Mouse (Mus musculus): ENCODE measurements around the gene Pi16. TPM values are rescaled to one million over a fixed set of nuclear protein-coding genes. Genes with fewer than 3 reads are reported as not detected.
"Not testable (repeated sequence)": the region's sequence is repeated elsewhere in the genome, so short reads cannot be mapped to it uniquely, and the experiment has no call there.

Pi16 gene
- total RNA-seq, 1 experiment, result 0.71 TPM

DNA sequence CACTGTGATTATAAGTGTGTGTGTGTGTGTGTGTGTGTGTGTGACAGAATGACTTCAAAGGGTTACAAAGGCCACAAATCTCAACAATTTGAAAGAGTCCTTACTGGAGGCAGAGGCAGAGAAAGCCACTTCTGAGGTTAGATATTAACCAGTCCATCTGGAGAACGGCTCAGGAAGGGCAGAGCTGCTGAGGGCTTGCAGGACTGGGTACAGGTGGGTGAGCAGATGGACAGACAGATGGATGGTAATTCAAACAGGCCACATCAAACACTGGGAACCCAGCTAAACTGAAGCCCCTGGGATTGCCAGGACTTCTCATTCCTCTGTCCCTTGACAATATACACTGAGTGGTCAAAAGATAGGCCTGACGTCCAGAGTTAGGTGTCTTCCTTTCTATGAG, 31.5 kb downstream of the Pi16 start:
- in situ Hi-C loops (cut with MboI; ENCODE audit: low sequenced_read_pairs in 2 of 2, unreplicated experiment in 2 of 2), result no loop called here

GRCm38 (mm10) chr17:29351056-29351455, 33.6 kb downstream of the Pi16 start:
- in situ Hi-C loops (cut with MboI; ENCODE audit: low sequenced_read_pairs in 2 of 2, unreplicated experiment in 2 of 2); H3K27ac ChIP-seq (ENCODE audit: insufficient read depth, low read depth, low read length, poor library complexity, severe bottlenecking); H3K9me3 ChIP-seq (ENCODE audit: control insufficient read depth, insufficient read depth, low read depth, low read length); H3K9ac ChIP-seq (ENCODE audit: insufficient read depth, low read depth, low read length, poor library complexity, severe bottlenecking); H3K4me3 ChIP-seq (ENCODE audit: insufficient read depth in 1 of 2, low read depth in 1 of 2, low read length in 2 of 2, poor library complexity in 1 of 2, severe bottlenecking in 1 of 2); H3K36me3 ChIP-seq (ENCODE audit: control insufficient read depth, insufficient read depth, low read length, poor library complexity, severe bottlenecking); DNase-seq (ENCODE audit: low read depth, low spot score): not testable (repeated sequence)
- H3K4me1 ChIP-seq (ENCODE audit: control insufficient read depth in 2 of 2, insufficient read depth in 2 of 2, low read length in 2 of 2, poor library complexity in 1 of 2), result peaks cover 6 to 13% of the 10 kb centered on the region in 2 experiments; a peak in 2 of 4 replicates

More for the DNA sequence above, 31.5 kb downstream of the Pi16 start:
- no peaks in the 10 kb centered on the region for H3K9me3 ChIP-seq (ENCODE audit: control insufficient read depth, insufficient read depth, low read depth, low read length)
- no peak overlapping the region for H3K4me3 ChIP-seq (ENCODE audit: insufficient read depth in 1 of 2, low read depth in 1 of 2, low read length in 2 of 2, poor library complexity in 1 of 2, severe bottlenecking in 1 of 2)
- DNase-seq (ENCODE audit: low read depth, low spot score), result no peak
- peaks cover 4 to 12% of the 10 kb centered on the region in 2 experiments; a peak in 2 of 4 replicates for H3K4me1 ChIP-seq (ENCODE audit: control insufficient read depth in 2 of 2, insufficient read depth in 2 of 2, low read length in 2 of 2, poor library complexity in 1 of 2)
- H3K36me3 ChIP-seq (ENCODE audit: control insufficient read depth, insufficient read depth, low read length, poor library complexity, severe bottlenecking), result peaks cover 2% of the 10 kb centered on the region; the same call in 1 of the 2 replicates
- no peak overlapping the region for H3K9ac ChIP-seq (ENCODE audit: insufficient read depth, low read depth, low read length, poor library complexity, severe bottlenecking)
- TF ChIP-seq ZC3H11A (IDR thresholded peaks at IDR 0.05; ENCODE audit: borderline replicate concordance, low read depth, low read length), result no peak
- no peak for TF ChIP-seq HCFC1 (IDR thresholded peaks at IDR 0.05; ENCODE audit: borderline replicate concordance, insufficient read depth, low read length)
- no peak for TF ChIP-seq CHD2 (IDR thresholded peaks at IDR 0.05; ENCODE audit: low read depth, low read length)
- TF ChIP-seq MAFK (IDR thresholded peaks at IDR 0.05; ENCODE audit: insufficient read depth, low read depth, low read length), result no peak
- TF ChIP-seq ZNF384 (IDR thresholded peaks at IDR 0.05; ENCODE audit: low read depth, low read length), result no peak
- H3K27ac ChIP-seq (ENCODE audit: insufficient read depth, low read depth, low read length, poor library complexity, severe bottlenecking), result no peak overlapping the region

- no peaks in the 10 kb centered on the region for H3K9me3 ChIP-seq (ENCODE audit: control insufficient read depth, insufficient read depth, low read depth, low read length)
- H3K9ac ChIP-seq (ENCODE audit: insufficient read depth, low read depth, low read length, poor library complexity, severe bottlenecking), result no peak overlapping the region
- H3K36me3 ChIP-seq (ENCODE audit: control insufficient read depth, insufficient read depth, low read length, poor library complexity, severe bottlenecking), result no peaks in the 10 kb centered on the region
- TF ChIP-seq HCFC1 (IDR thresholded peaks at IDR 0.05; ENCODE audit: borderline replicate concordance, insufficient read depth, low read length), result no peak
- TF ChIP-seq MAFK (IDR thresholded peaks at IDR 0.05; ENCODE audit: insufficient read depth, low read depth, low read length), result no peak
- TF ChIP-seq ZNF384 (IDR thresholded peaks at IDR 0.05; ENCODE audit: low read depth, low read length), result no peak
- no peak for TF ChIP-seq CHD2 (IDR thresholded peaks at IDR 0.05; ENCODE audit: low read depth, low read length)
- no peak for TF ChIP-seq ZC3H11A (IDR thresholded peaks at IDR 0.05; ENCODE audit: borderline replicate concordance, low read depth, low read length)
- peaks cover 2 to 7% of the 10 kb centered on the region in 2 experiments; a peak in 1 of 4 replicates for H3K4me1 ChIP-seq (ENCODE audit: control insufficient read depth in 2 of 2, insufficient read depth in 2 of 2, low read length in 2 of 2, poor library complexity in 1 of 2)
- H3K27ac ChIP-seq (ENCODE audit: insufficient read depth, low read depth, low read length, poor library complexity, severe bottlenecking), result no peak overlapping the region
- no peak overlapping the region; a peak in 1 of 4 replicates for H3K4me3 ChIP-seq (ENCODE audit: insufficient read depth in 1 of 2, low read depth in 1 of 2, low read length in 2 of 2, poor library complexity in 1 of 2, severe bottlenecking in 1 of 2)
- DNase-seq (ENCODE audit: low read depth, low spot score), result no peak
- in situ Hi-C loops (cut with MboI; ENCODE audit: low sequenced_read_pairs in 2 of 2, unreplicated experiment in 2 of 2), result no loop called here
These were observed 38.0 kb downstream of the Pi16 start for GRCm38 (mm10) chr17:29355461-29355840.

DNA sequence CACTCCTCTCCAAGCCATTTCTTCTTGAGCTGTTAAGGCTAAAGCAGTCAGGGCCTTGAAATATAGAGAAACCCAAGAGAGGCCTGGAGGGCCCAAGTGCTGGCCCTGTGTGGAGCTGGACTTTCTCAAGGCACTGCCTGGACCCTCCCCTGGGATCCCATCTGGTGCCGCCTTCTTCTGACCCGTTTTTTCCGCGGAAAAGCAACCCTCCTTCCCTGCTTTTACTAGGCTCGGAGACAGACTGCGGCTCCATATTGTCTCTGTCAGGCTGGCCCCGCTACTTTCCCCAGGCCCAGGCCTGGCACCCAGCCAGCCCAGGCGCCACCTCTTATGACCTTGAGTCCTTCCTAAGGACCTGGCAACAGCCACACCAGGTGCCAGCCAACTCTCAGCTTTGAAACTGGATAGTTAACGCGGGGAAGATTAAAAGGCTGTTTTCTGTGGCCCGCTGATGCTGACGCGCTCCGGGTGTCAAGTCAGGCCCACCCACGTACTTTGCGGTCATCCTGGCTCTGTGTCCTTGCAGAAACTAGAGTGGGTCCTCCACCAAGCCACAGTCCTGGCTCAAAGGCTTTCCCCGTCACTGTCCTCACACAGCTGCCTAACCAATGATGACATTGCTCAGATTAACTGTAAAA, 38.5 kb downstream of the Pi16 start:
- in situ Hi-C loops (cut with MboI; ENCODE audit: low sequenced_read_pairs in 2 of 2, unreplicated experiment in 2 of 2), result no loop called here
- DNase-seq (ENCODE audit: low read depth, low spot score), result no peak
- no peaks in the 10 kb centered on the region for H3K9me3 ChIP-seq (ENCODE audit: control insufficient read depth, insufficient read depth, low read depth, low read length)
- H3K9ac ChIP-seq (ENCODE audit: insufficient read depth, low read depth, low read length, poor library complexity, severe bottlenecking), result peak overlapping the region; percentile 36; the same call in 1 of the 2 replicates
- H3K27ac ChIP-seq (ENCODE audit: insufficient read depth, low read depth, low read length, poor library complexity, severe bottlenecking), result no peak overlapping the region
- H3K36me3 ChIP-seq (ENCODE audit: control insufficient read depth, insufficient read depth, low read length, poor library complexity, severe bottlenecking), result no peaks in the 10 kb centered on the region
- peaks cover 2 to 7% of the 10 kb centered on the region in 2 experiments; a peak in 1 of 4 replicates for H3K4me1 ChIP-seq (ENCODE audit: control insufficient read depth in 2 of 2, insufficient read depth in 2 of 2, low read length in 2 of 2, poor library complexity in 1 of 2)
- peak overlapping the region; percentile 28 to 66; a peak in 3 of 4 replicates for H3K4me3 ChIP-seq (ENCODE audit: insufficient read depth in 1 of 2, low read depth in 1 of 2, low read length in 2 of 2, poor library complexity in 1 of 2, severe bottlenecking in 1 of 2)
- TF ChIP-seq CHD2 (IDR thresholded peaks at IDR 0.05; ENCODE audit: low read depth, low read length) (no peak), HCFC1 (IDR thresholded peaks at IDR 0.05; ENCODE audit: borderline replicate concordance, insufficient read depth, low read length) (no peak), MAFK (IDR thresholded peaks at IDR 0.05; ENCODE audit: insufficient read depth, low read depth, low read length) (no peak), ZNF384 (IDR thresholded peaks at IDR 0.05; ENCODE audit: low read depth, low read length) (no peak), ZC3H11A (IDR thresholded peaks at IDR 0.05; ENCODE audit: borderline replicate concordance, low read depth, low read length) (no peak)

GRCm38 (mm10) chr17:29356479-29356856, 39.0 kb downstream of the Pi16 start:
- Histone ChIP-seq H3K4me3 (ENCODE audit: insufficient read depth in 1 of 2, low read depth in 1 of 2, low read length in 2 of 2, poor library complexity in 1 of 2, severe bottlenecking in 1 of 2) (peak overlapping the region; percentile 47 to 66), H3K4me1 (ENCODE audit: control insufficient read depth in 2 of 2, insufficient read depth in 2 of 2, low read length in 2 of 2, poor library complexity in 1 of 2) (peaks cover 2 to 10% of the 10 kb centered on the region in 2 experiments; a peak in 1 of 4 replicates), H3K9me3 (ENCODE audit: control insufficient read depth, insufficient read depth, low read depth, low read length) (no peaks in the 10 kb centered on the region), H3K9ac (ENCODE audit: insufficient read depth, low read depth, low read length, poor library complexity, severe bottlenecking) (peak overlapping the region; percentile 36; the same call in 1 of the 2 replicates), H3K36me3 (ENCODE audit: control insufficient read depth, insufficient read depth, low read length, poor library complexity, severe bottlenecking) (no peaks in the 10 kb centered on the region), H3K27ac (ENCODE audit: insufficient read depth, low read depth, low read length, poor library complexity, severe bottlenecking) (no peak overlapping the region)
- in situ Hi-C loops (cut with MboI; ENCODE audit: low sequenced_read_pairs in 2 of 2, unreplicated experiment in 2 of 2), result no loop called here
- DNase-seq (ENCODE audit: low read depth, low spot score), result no peak
- no peak for TF ChIP-seq ZNF384 (IDR thresholded peaks at IDR 0.05; ENCODE audit: low read depth, low read length)
